Mouse (Mus musculus): ENCODE measurements around the gene Tctex1d1. TPM values are rescaled to one million over a fixed set of nuclear protein-coding genes. Genes with fewer than 3 reads are reported as not detected.

Gene Tctex1d1
- polyA plus RNA-seq, 1 experiment from 2014 or later: 4.5 TPM

- 83% methylated on average over 13 of the region's 13 CpGs for WGBS
- H3K36me3 ChIP-seq (replicated peaks; ENCODE audit: control insufficient read depth, insufficient read depth): no peaks in the 10 kb centered on the region
- H3K9ac ChIP-seq: no peak overlapping the region
- DNase-seq (ENCODE audit: low spot score): no peak
- no peak overlapping the region for H3K4me2 ChIP-seq (replicated peaks)
- H3K9me3 ChIP-seq (ENCODE audit: control insufficient read depth, low read length): no peaks in the 10 kb centered on the region
- H3K27ac ChIP-seq: no peak overlapping the region
- ATAC-seq (ENCODE audit: low FRiP score): no peak
- no peaks in the 10 kb centered on the region for H3K4me1 ChIP-seq (replicated peaks; ENCODE audit: control insufficient read depth, insufficient read depth, low read length)
- H3K27me3 ChIP-seq (ENCODE audit: control insufficient read depth, insufficient read depth, low read length): no peaks in the 10 kb centered on the region
- H3K4me3 ChIP-seq (replicated peaks; ENCODE audit: low read length): no peak overlapping the region
Observed at GRCm38 (mm10) chr4:103028177-103029088, 50.0 kb downstream of the Tctex1d1 start.

GRCm38 (mm10) chr4:103039103-103039837 is 60.9 kb downstream of the Tctex1d1 start:
- H3K36me3 ChIP-seq (replicated peaks; ENCODE audit: control insufficient read depth, insufficient read depth): no peaks in the 10 kb centered on the region
- H3K27me3 ChIP-seq (ENCODE audit: control insufficient read depth, insufficient read depth, low read length): no peaks in the 10 kb centered on the region
- H3K9ac ChIP-seq: no peak overlapping the region
- DNase-seq (ENCODE audit: low spot score): no peak
- H3K4me1 ChIP-seq (replicated peaks; ENCODE audit: control insufficient read depth, insufficient read depth, low read length): no peaks in the 10 kb centered on the region
- H3K27ac ChIP-seq: no peak overlapping the region
- H3K4me2 ChIP-seq (replicated peaks): no peak overlapping the region
- H3K9me3 ChIP-seq (ENCODE audit: control insufficient read depth, low read length): no peaks in the 10 kb centered on the region
- 83% methylated on average over 14 of the region's 14 CpGs for WGBS
- H3K4me3 ChIP-seq (replicated peaks; ENCODE audit: low read length): no peak overlapping the region
- ATAC-seq (ENCODE audit: low FRiP score): no peak

- Histone ChIP-seq H3K9me3 (ENCODE audit: control insufficient read depth, low read length) (no peaks in the 10 kb centered on the region), H3K4me1 (replicated peaks; ENCODE audit: control insufficient read depth, insufficient read depth, low read length) (no peaks in the 10 kb centered on the region), H3K4me2 (replicated peaks) (no peak overlapping the region), H3K27me3 (ENCODE audit: control insufficient read depth, insufficient read depth, low read length) (no peaks in the 10 kb centered on the region), H3K36me3 (replicated peaks; ENCODE audit: control insufficient read depth, insufficient read depth) (no peaks in the 10 kb centered on the region), H3K9ac (no peak overlapping the region), H3K4me3 (replicated peaks; ENCODE audit: low read length) (no peak overlapping the region), H3K27ac (no peak overlapping the region)
- DNase-seq (ENCODE audit: low spot score) (no peak), ATAC-seq (ENCODE audit: low FRiP score) (no peak)
- WGBS: 81% methylated on average over 5 of the region's 5 CpGs
Observed at GRCm38 (mm10) chr4:103039838-103040191, 61.4 kb downstream of the Tctex1d1 start.

GRCm38 (mm10) chr4:103042997-103043396 is 64.6 kb downstream of the Tctex1d1 start:
- Histone ChIP-seq H3K9me3 (ENCODE audit: control insufficient read depth, low read length) (no peaks in the 10 kb centered on the region), H3K9ac (no peak overlapping the region), H3K36me3 (replicated peaks; ENCODE audit: control insufficient read depth, insufficient read depth) (no peaks in the 10 kb centered on the region), H3K4me2 (replicated peaks) (no peak overlapping the region), H3K4me3 (replicated peaks; ENCODE audit: low read length) (no peak overlapping the region), H3K4me1 (replicated peaks; ENCODE audit: control insufficient read depth, insufficient read depth, low read length) (no peaks in the 10 kb centered on the region), H3K27ac (no peak overlapping the region), H3K27me3 (ENCODE audit: control insufficient read depth, insufficient read depth, low read length) (no peaks in the 10 kb centered on the region)
- DNase-seq (ENCODE audit: low spot score) (no peak), ATAC-seq (ENCODE audit: low FRiP score) (no peak)
- WGBS: 93% methylated on average over 11 of the region's 11 CpGs

- WGBS: 92% methylated on average over 11 of the region's 11 CpGs
- no peaks in the 10 kb centered on the region for H3K36me3 ChIP-seq (replicated peaks; ENCODE audit: control insufficient read depth, insufficient read depth)
Observed at GRCm38 (mm10) chr4:103048046-103048445, 69.6 kb downstream of the Tctex1d1 start.

More at GRCm38 (mm10) chr4:103048046-103048445, 69.6 kb downstream of the Tctex1d1 start:
- Histone ChIP-seq H3K27ac (no peak overlapping the region), H3K9ac (no peak overlapping the region), H3K4me2 (replicated peaks) (no peak overlapping the region), H3K27me3 (ENCODE audit: control insufficient read depth, insufficient read depth, low read length) (no peaks in the 10 kb centered on the region), H3K4me1 (replicated peaks; ENCODE audit: control insufficient read depth, insufficient read depth, low read length) (no peaks in the 10 kb centered on the region), H3K4me3 (replicated peaks; ENCODE audit: low read length) (no peak overlapping the region), H3K9me3 (ENCODE audit: control insufficient read depth, low read length) (0 out of 2 replicates have a peak, but pooled peaks cover 8% of the 10 kb centered on the region)
- ATAC-seq (ENCODE audit: low FRiP score) (no peak), DNase-seq (ENCODE audit: low spot score) (no peak)

Other genes starting within 250 kb of the Tctex1d1 start
- gene Sgip1, start 237.3 kb upstream of the Tctex1d1 start, polyA plus RNA-seq (2014; fragmentation: Nextera tagmentation; extraction: Ambion mirVana): 64.6 and 68.3 TPM in 2 replicates
- gene Insl5, start 48.2 kb downstream of the Tctex1d1 start, polyA plus RNA-seq (2014; fragmentation: Nextera tagmentation; extraction: Ambion mirVana): 0.51 TPM in 1 of 2 replicates, not detected in the other
- gene Mier1, start 135.8 kb downstream of the Tctex1d1 start, polyA plus RNA-seq (2014; fragmentation: Nextera tagmentation; extraction: Ambion mirVana): 31.4 and 33.2 TPM in 2 replicates
- 7.2 and 7.4 TPM in 2 replicates for gene Wdr78, start 135.9 kb downstream of the Tctex1d1 start, polyA plus RNA-seq (2014; fragmentation: Nextera tagmentation; extraction: Ambion mirVana)
- gene Slc35d1, start 236.6 kb downstream of the Tctex1d1 start, polyA plus RNA-seq (2014; fragmentation: Nextera tagmentation; extraction: Ambion mirVana): 6.4 TPM in 2 replicates

Data from hindbrain, embryonic 14.5 days (tissue).